Mouse (Mus musculus) C2C12 (cell line): ENCODE results near the gene Gpr179. TPM values are rescaled to one million over a fixed set of nuclear protein-coding genes. Genes with fewer than 3 reads are reported as not detected.
"Not testable (repeated sequence)": the region's sequence is repeated elsewhere in the genome, so short reads cannot be mapped to it uniquely, and the experiment has no call there.

Source experiments
- H3K27me3 ChIP-seq: one replicate; pipeline ENCODE4 v1.6.1; 2011; ENCODE audit not compliant: control insufficient read depth, insufficient read depth, insufficient read length
- H3K36me3 ChIP-seq: one replicate; pipeline ENCODE4 v1.6.1; 2011; ENCODE audit not compliant: control insufficient read depth, insufficient read depth
- H3K4me3 ChIP-seq: one replicate; pipeline ENCODE4 v1.5.1; 2011; ENCODE audit warnings: mild to moderate bottlenecking, control low read depth; ENCODE audit not compliant: poor library complexity, insufficient read depth, severe bottlenecking
- H3K79me2 ChIP-seq: one replicate; pipeline ENCODE4 v1.6.1; 2011; ENCODE audit not compliant: control insufficient read depth, insufficient read depth
- H3K79me3 ChIP-seq: one replicate; pipeline ENCODE4 v1.6.1; 2011; ENCODE audit warnings: low read depth, control low read depth
- H3ac ChIP-seq: one replicate; pipeline ENCODE3; 2011; ENCODE audit warnings: low read depth; ENCODE audit not compliant: control insufficient read depth, insufficient read length
- CEBPB ChIP-seq: IDR thresholded peaks from one replicate; pipeline ENCODE4 v1.6.1; 2011; ENCODE audit warnings: low read depth, mild to moderate bottlenecking, control low read depth, moderate library complexity
- CTCF ChIP-seq: IDR thresholded peaks from one replicate; pipeline ENCODE4 v1.5.1; 2011; ENCODE audit not compliant: control insufficient read depth, insufficient read depth, insufficient read length
- FOSL1 ChIP-seq: IDR thresholded peaks from one replicate; pipeline ENCODE4 v1.8.0; 2011; ENCODE audit warnings: mild to moderate bottlenecking, low read length; ENCODE audit not compliant: poor library complexity, insufficient read depth, severe bottlenecking
- MAX ChIP-seq: IDR thresholded peaks from one replicate; pipeline ENCODE4 v1.6.1; 2011; ENCODE audit warnings: mild to moderate bottlenecking, control low read depth
- MYOD1 ChIP-seq: IDR thresholded peaks from one replicate; pipeline ENCODE4 v1.6.1; 2011; ENCODE audit warnings: low read depth; ENCODE audit not compliant: control insufficient read depth, insufficient read length
- MYOG ChIP-seq: IDR thresholded peaks from one replicate; pipeline ENCODE4 v1.6.1; 2011; ENCODE audit not compliant: control insufficient read depth, insufficient read length; ENCODE audit errors: extremely low read depth
- USF1 ChIP-seq: IDR thresholded peaks from one replicate; pipeline ENCODE4 v1.6.1; 2011; ENCODE audit warnings: low read depth, mild to moderate bottlenecking, control low read depth, moderate library complexity
- polyA plus RNA-seq: library from polyadenylated mRNA; unstranded; fragments of >200 nt; fragmentation: generic; extraction: Trizol; gene quantifications from one replicate; pipeline ENCODE4 v1.2.1, GENCODE M21; 2012; ENCODE audit warnings: missing spikeins

Gene Gpr179
- polyA plus RNA-seq, 1 experiment, result 0.05 TPM

GRCm38 (mm10) chr11:97362943-97363643 is 11.2 kb upstream of the Gpr179 start:
- TF ChIP-seq MYOG, result no peak
- TF ChIP-seq MAX, result no peak
- no peak for TF ChIP-seq FOSL1
- no peak for TF ChIP-seq CEBPB
- TF ChIP-seq MYOD1, result no peak
- no peak for TF ChIP-seq USF1
- TF ChIP-seq CTCF, result no peak
- peak overlapping the region; percentile 94 for H3ac ChIP-seq
- H3K27me3 ChIP-seq, result no peaks in the 10 kb centered on the region
- H3K36me3 ChIP-seq, result no peaks in the 10 kb centered on the region
- peaks cover 56% of the 10 kb centered on the region for H3K79me2 ChIP-seq
- peak overlapping the region; percentile 75 for H3K4me3 ChIP-seq
- H3K79me3 ChIP-seq, result peaks cover 40% of the 10 kb centered on the region

GRCm38 (mm10) chr11:97362649-97362942 is 10.7 kb upstream of the Gpr179 start:
- Histone ChIP-seq H3K79me2 (peaks cover 51% of the 10 kb centered on the region), H3ac (peak overlapping the region; percentile 94), H3K27me3 (no peaks in the 10 kb centered on the region), H3K79me3 (peaks cover 36% of the 10 kb centered on the region), H3K36me3 (no peaks in the 10 kb centered on the region), H3K4me3 (peak overlapping the region; percentile 75)
- TF ChIP-seq MAX (no peak), FOSL1 (no peak), USF1 (no peak), MYOD1 (no peak)

GRCm38 (mm10) chr11:97361948-97362648 is 10.2 kb upstream of the Gpr179 start, which contains the start of gene Socs7:
Gene Socs7 (plus strand): TSS chr11:97362551.
- peak within 1 kb of the TSS; percentile 75 for H3K4me3 ChIP-seq
- peak within 1 kb of the TSS; percentile 94 for H3ac ChIP-seq
- H3K36me3 ChIP-seq, result no peaks in the 10 kb centered on the region
- H3K79me3 ChIP-seq, result peaks cover 33% of the 10 kb centered on the region
- TF ChIP-seq MYOD1, result no peak
- peaks cover 46% of the 10 kb centered on the region for H3K79me2 ChIP-seq
- no peaks in the 10 kb centered on the region for H3K27me3 ChIP-seq

- H3ac ChIP-seq, H3K4me3 ChIP-seq, H3K79me2 ChIP-seq, H3K27me3 ChIP-seq, H3K36me3 ChIP-seq, H3K79me3 ChIP-seq: not testable (repeated sequence)
- peak; percentile 53 for TF ChIP-seq CTCF
Measured at GRCm38 (mm10) chr11:97357663-97358062, 5.8 kb upstream of the Gpr179 start.

- no peak for TF ChIP-seq FOSL1
- no peak for TF ChIP-seq USF1
- TF ChIP-seq MYOG, result no peak
- no peak for TF ChIP-seq CTCF
- TF ChIP-seq MYOD1, result no peak
- TF ChIP-seq MAX, result no peak
- TF ChIP-seq CEBPB, result no peak
- Histone ChIP-seq H3ac (no peak overlapping the region), H3K4me3 (no peak overlapping the region), H3K79me2 (no peaks in the 10 kb centered on the region), H3K36me3 (no peaks in the 10 kb centered on the region), H3K27me3 (peaks cover 4% of the 10 kb centered on the region), H3K79me3 (no peaks in the 10 kb centered on the region)
Measured at GRCm38 (mm10) chr11:97355247-97355646, 3.4 kb upstream of the Gpr179 start.

GRCm38 (mm10) chr11:97354646-97355045 is 2.8 kb upstream of the Gpr179 start:
- no peaks in the 10 kb centered on the region for H3K36me3 ChIP-seq
- TF ChIP-seq CTCF, result no peak
- no peak for TF ChIP-seq FOSL1
- no peak for TF ChIP-seq USF1
- no peak for TF ChIP-seq MYOD1
- no peak for TF ChIP-seq CEBPB
- no peak for TF ChIP-seq MAX
- no peak for TF ChIP-seq MYOG
- H3ac ChIP-seq, result no peak overlapping the region
- peaks cover 4% of the 10 kb centered on the region for H3K27me3 ChIP-seq
- no peaks in the 10 kb centered on the region for H3K79me3 ChIP-seq
- no peak overlapping the region for H3K4me3 ChIP-seq
- no peaks in the 10 kb centered on the region for H3K79me2 ChIP-seq
